Mouse (Mus musculus) liver, postnatal 0 days (tissue): ENCODE measurements around the gene Mical3.

Experiments used
- CTCF ChIP-seq: sonication (generic); IDR thresholded peaks from 2 replicates; pipeline ENCODE4 v1.5.1; 2016; ENCODE audit warnings: antibody characterized with exemption, low read depth
- EP300 ChIP-seq: IDR thresholded peaks from 2 replicates; pipeline ENCODE4 v1.6.1; 2016; ENCODE audit warnings: antibody characterized with exemption, low read depth, mild to moderate bottlenecking

GRCm38 (mm10) chr6:120982314-120982713, 148.5 kb downstream of the Mical3 start:
- TF ChIP-seq EP300 (no peak), CTCF (no peak)
